Mouse (Mus musculus): ENCODE measurements around the gene Utf1. TPM values are rescaled to one million over a fixed set of nuclear protein-coding genes. Genes with fewer than 3 reads are reported as not detected.

Utf1 gene
- polyA plus RNA-seq, 1 experiment from 2014 or later, result 0.13 TPM

DNA sequence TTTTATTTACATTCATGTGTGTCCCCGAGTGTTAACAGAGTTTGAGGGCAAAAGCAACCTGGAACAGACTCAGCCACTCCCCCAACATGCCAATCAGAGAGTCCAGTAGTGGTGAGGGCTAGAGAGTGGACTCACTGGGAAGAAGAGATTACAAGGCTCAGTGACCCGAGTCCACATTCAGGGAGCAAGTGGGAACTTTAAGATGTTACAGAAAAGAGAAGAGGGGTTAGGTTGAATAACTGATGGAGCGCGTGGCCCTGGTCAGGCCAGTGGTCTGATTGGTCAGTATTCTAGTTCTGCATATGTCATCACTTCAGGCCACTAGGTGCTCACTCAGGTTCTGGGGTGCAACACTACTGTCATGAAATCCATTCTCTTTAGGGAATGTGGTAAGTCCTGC is 23.6 kb downstream of the Utf1 start:
- 25% methylated on average over 4 of the region's 4 CpGs for WGBS
- no peak overlapping the region for H3K27ac ChIP-seq (ENCODE audit: low read length)
- ATAC-seq (ENCODE audit: low read depth), result no peak
- no peaks in the 10 kb centered on the region for H3K4me1 ChIP-seq (replicated peaks; ENCODE audit: control insufficient read depth, insufficient read depth, low read length)
- H3K9ac ChIP-seq (ENCODE audit: low read length), result no peak overlapping the region
- H3K36me3 ChIP-seq (ENCODE audit: control insufficient read depth, insufficient read depth, low read length), result no peaks in the 10 kb centered on the region
- no peak overlapping the region for H3K4me2 ChIP-seq (ENCODE audit: low read depth, low read length)
- no peak overlapping the region for H3K4me3 ChIP-seq (ENCODE audit: low read length)
- peaks cover 2% of the 10 kb centered on the region; the same call in 1 of the 2 replicates for H3K27me3 ChIP-seq (ENCODE audit: control insufficient read depth, insufficient read depth, low read depth, low read length)
- no peaks in the 10 kb centered on the region for H3K9me3 ChIP-seq (ENCODE audit: control insufficient read depth, low read length)

DNA sequence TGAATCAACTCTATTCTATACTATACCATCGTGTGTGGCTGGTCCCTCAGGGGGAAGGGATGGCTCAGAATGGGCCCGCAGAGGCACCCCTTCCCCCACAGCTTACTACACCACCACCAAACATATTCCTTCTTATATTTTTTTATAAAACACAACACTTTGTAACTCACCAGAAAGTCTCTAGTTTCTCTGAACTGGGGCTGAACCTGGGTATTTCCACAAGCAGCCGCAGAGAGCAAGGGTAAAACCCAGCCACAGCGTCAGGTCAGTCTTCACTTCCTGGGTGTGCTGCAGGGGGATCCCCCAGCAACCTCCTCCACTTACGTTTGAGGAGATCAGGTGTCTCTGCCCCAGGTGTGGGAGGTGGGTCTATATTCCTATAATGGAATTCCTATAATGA is 24.8 kb downstream of the Utf1 start:
- whole genome bisulfite sequencing, result 53% methylated on average over 5 of the region's 5 CpGs
- Histone ChIP-seq H3K9me3 (ENCODE audit: control insufficient read depth, low read length) (no peaks in the 10 kb centered on the region), H3K4me2 (ENCODE audit: low read depth, low read length) (no peak overlapping the region), H3K36me3 (ENCODE audit: control insufficient read depth, insufficient read depth, low read length) (no peaks in the 10 kb centered on the region), H3K27ac (ENCODE audit: low read length) (no peak overlapping the region), H3K27me3 (ENCODE audit: control insufficient read depth, insufficient read depth, low read depth, low read length) (peaks cover 2% of the 10 kb centered on the region; the same call in 1 of the 2 replicates), H3K4me1 (replicated peaks; ENCODE audit: control insufficient read depth, insufficient read depth, low read length) (no peaks in the 10 kb centered on the region), H3K4me3 (ENCODE audit: low read length) (no peak overlapping the region), H3K9ac (ENCODE audit: low read length) (no peak overlapping the region)
- ATAC-seq (ENCODE audit: low read depth), result no peak

DNA sequence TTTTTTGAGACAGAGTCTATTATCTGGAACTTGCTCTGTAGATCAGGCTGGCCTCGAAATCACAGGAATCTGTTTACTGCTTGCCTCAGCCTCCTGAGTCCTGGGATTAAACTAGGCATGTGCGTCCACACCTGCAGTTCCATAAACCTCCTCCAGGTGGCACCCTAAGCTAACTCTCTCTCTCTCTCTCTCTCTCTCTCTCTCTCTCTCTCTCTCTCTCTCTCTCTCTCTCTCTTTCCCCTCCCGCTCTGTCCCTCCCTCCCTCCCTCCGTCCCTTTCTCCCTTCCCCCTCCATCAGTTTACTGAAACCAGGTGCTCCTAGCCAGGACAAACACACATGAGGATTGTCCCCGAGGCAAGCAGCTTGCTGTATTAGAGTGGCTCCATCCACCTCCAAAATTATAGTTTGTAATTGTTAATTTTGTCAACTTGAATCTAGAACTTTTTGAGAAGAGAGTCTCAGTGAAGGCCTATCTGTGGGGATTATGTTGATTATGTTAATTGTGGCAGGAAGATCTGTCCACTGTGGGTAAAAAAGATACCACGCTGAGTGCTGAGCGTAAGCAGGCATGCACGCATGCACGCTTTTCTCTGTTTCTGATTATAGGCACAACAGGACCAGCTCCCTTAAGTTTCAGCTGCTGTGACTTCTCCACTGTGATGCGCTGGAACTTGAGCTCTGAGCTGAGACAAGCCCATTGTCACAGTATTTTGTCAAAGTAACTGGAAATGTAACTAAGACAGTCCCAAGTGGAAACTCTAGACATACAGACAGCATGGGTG is 25.9 kb downstream of the Utf1 start:
- H3K4me3 ChIP-seq (ENCODE audit: low read length), result no peak overlapping the region

DNA sequence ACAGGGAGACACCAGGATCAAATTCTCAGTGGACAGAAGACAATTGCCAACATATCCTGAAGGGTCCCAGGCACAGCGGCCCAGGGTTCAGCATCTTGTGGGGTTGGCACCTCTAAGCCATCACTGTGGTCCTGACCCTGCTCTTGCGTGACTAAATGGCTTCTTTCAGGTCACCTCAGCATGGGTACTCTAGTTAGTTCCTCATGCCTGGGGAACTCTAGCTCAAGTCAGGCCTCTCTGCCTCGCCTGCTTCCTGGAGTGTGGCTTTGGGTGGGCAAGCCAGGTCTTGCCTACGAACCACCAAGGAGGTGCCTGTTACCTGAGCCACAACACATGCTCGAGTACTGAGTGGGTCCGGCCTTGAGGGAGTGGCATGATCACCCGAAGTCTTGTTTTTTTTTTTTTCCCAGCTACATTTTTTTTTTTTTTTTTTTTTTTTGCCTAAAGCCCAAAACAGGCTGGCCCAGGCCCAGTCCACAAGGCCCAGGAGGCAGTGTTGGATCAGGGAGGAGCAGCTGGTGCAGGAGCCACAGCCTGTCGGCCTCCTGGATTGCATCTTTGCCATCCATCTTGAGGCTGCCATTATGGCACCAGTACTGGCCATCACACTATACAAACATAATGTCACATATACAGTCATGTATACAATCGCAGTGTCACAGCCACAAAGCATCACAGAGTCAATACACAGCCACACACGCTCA is 26.8 kb downstream of the Utf1 start:
- H3K9me3 ChIP-seq (ENCODE audit: control insufficient read depth, low read length), result no peaks in the 10 kb centered on the region
- ATAC-seq (ENCODE audit: low read depth), result no peak
- no peaks in the 10 kb centered on the region for H3K4me1 ChIP-seq (replicated peaks; ENCODE audit: control insufficient read depth, insufficient read depth, low read length)
- peaks cover 2% of the 10 kb centered on the region; the same call in 1 of the 2 replicates for H3K27me3 ChIP-seq (ENCODE audit: control insufficient read depth, insufficient read depth, low read depth, low read length)
- WGBS, result 78% methylated on average over 10 of the region's 10 CpGs
- no peak overlapping the region for H3K4me3 ChIP-seq (ENCODE audit: low read length)
- H3K9ac ChIP-seq (ENCODE audit: low read length), result no peak overlapping the region
- H3K27ac ChIP-seq (ENCODE audit: low read length), result no peak overlapping the region
- H3K36me3 ChIP-seq (ENCODE audit: control insufficient read depth, insufficient read depth, low read length), result no peaks in the 10 kb centered on the region
- no peak overlapping the region for H3K4me2 ChIP-seq (ENCODE audit: low read depth, low read length)

More for the DNA sequence above, 25.9 kb downstream of the Utf1 start:
- H3K27me3 ChIP-seq (ENCODE audit: control insufficient read depth, insufficient read depth, low read depth, low read length), result peaks cover 2% of the 10 kb centered on the region; the same call in 1 of the 2 replicates
- no peaks in the 10 kb centered on the region for H3K4me1 ChIP-seq (replicated peaks; ENCODE audit: control insufficient read depth, insufficient read depth, low read length)
- no peak overlapping the region for H3K9ac ChIP-seq (ENCODE audit: low read length)
- H3K27ac ChIP-seq (ENCODE audit: low read length), result no peak overlapping the region
- H3K36me3 ChIP-seq (ENCODE audit: control insufficient read depth, insufficient read depth, low read length), result no peaks in the 10 kb centered on the region
- WGBS, result 45% methylated on average over 10 of the region's 10 CpGs
- H3K9me3 ChIP-seq (ENCODE audit: control insufficient read depth, low read length), result no peaks in the 10 kb centered on the region
- no peak for ATAC-seq (ENCODE audit: low read depth)
- no peak overlapping the region for H3K4me2 ChIP-seq (ENCODE audit: low read depth, low read length)

DNA sequence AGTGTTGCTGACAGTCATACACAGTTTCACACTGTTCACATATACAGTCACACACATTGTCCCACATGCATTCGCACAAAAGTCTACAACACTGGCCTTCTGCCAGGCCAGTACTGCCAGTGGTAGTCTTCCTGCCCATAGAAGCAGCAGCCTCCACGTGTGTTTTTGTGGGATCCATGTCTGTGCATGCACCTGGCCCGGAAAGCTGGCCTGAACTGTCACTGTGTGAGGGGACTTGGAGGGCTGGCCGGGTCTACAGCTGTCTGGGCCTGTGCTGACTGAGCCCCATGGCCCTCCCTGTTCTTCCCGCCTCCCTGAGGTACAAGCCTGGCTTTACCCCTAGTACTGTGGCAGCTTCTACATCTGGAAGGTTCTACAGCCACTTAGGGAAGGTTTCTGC is 27.4 kb downstream of the Utf1 start:
- Histone ChIP-seq H3K27ac (ENCODE audit: low read length) (no peak overlapping the region), H3K9me3 (ENCODE audit: control insufficient read depth, low read length) (no peaks in the 10 kb centered on the region), H3K27me3 (ENCODE audit: control insufficient read depth, insufficient read depth, low read depth, low read length) (peaks cover 2% of the 10 kb centered on the region; the same call in 1 of the 2 replicates), H3K9ac (ENCODE audit: low read length) (no peak overlapping the region), H3K4me3 (ENCODE audit: low read length) (no peak overlapping the region), H3K4me2 (ENCODE audit: low read depth, low read length) (no peak overlapping the region), H3K4me1 (replicated peaks; ENCODE audit: control insufficient read depth, insufficient read depth, low read length) (no peaks in the 10 kb centered on the region), H3K36me3 (ENCODE audit: control insufficient read depth, insufficient read depth, low read length) (no peaks in the 10 kb centered on the region)
- ATAC-seq (ENCODE audit: low read depth), result no peak
- 67% methylated on average over 5 of the region's 5 CpGs for WGBS

DNA sequence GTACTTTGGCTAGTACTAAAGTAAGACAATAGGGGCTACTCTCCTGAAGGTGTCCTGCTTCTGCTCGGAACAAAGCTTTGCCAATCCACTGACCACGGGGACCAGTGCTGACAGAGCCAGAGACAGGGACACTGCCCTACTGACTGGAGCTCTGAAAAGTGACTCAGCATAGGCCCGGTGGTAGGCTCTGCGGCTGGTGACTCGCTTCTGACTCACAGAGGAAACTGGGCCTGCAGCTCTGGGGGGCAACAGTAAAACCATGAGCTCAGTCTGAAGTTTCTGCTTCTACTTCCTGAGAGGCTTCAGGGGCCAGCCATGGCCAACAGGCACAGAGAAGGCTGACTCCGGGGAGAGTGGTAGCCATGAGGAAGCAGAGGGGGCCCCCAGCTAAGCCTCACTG is 27.8 kb downstream of the Utf1 start:
- Histone ChIP-seq H3K4me3 (ENCODE audit: low read length) (no peak overlapping the region), H3K9ac (ENCODE audit: low read length) (no peak overlapping the region), H3K27ac (ENCODE audit: low read length) (no peak overlapping the region), H3K36me3 (ENCODE audit: control insufficient read depth, insufficient read depth, low read length) (no peaks in the 10 kb centered on the region), H3K27me3 (ENCODE audit: control insufficient read depth, insufficient read depth, low read depth, low read length) (peaks cover 2% of the 10 kb centered on the region; the same call in 1 of the 2 replicates), H3K4me1 (replicated peaks; ENCODE audit: control insufficient read depth, insufficient read depth, low read length) (no peaks in the 10 kb centered on the region), H3K4me2 (ENCODE audit: low read depth, low read length) (no peak overlapping the region), H3K9me3 (ENCODE audit: control insufficient read depth, low read length) (no peaks in the 10 kb centered on the region)
- 64% methylated on average over 6 of the region's 6 CpGs for WGBS
- no peak for ATAC-seq (ENCODE audit: low read depth)

DNA sequence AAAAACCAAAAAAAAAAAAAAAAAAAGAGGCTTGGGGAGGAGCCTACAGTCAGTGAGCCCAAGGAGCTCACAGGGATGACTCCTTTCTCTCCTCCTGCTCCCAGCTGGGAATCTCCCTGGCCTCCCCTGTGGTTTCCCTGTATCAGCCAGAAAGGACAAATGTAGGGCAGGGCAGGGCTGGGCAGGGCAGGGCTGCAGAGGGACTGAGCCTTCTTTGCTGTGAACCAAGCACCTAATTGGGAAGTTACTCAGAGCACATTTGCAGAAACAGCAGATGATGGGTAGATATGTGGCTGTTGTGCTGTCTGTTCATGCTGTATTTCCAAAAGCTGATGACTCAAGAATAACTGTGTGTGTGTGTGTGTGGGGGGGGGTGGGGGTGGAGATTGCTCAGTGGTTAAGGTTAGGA is 29.3 kb downstream of the Utf1 start:
- H3K4me1 ChIP-seq (replicated peaks; ENCODE audit: control insufficient read depth, insufficient read depth, low read length), result no peaks in the 10 kb centered on the region
- no peaks in the 10 kb centered on the region; the same call in 1 of the 2 replicates for H3K27me3 ChIP-seq (ENCODE audit: control insufficient read depth, insufficient read depth, low read depth, low read length)
- no peak for ATAC-seq (ENCODE audit: low read depth)
- no peaks in the 10 kb centered on the region for H3K9me3 ChIP-seq (ENCODE audit: control insufficient read depth, low read length)
- no peak overlapping the region for H3K4me2 ChIP-seq (ENCODE audit: low read depth, low read length)
- H3K9ac ChIP-seq (ENCODE audit: low read length), result no peak overlapping the region
- H3K27ac ChIP-seq (ENCODE audit: low read length), result no peak overlapping the region
- no peaks in the 10 kb centered on the region for H3K36me3 ChIP-seq (ENCODE audit: control insufficient read depth, insufficient read depth, low read length)
- no peak overlapping the region for H3K4me3 ChIP-seq (ENCODE audit: low read length)

DNA sequence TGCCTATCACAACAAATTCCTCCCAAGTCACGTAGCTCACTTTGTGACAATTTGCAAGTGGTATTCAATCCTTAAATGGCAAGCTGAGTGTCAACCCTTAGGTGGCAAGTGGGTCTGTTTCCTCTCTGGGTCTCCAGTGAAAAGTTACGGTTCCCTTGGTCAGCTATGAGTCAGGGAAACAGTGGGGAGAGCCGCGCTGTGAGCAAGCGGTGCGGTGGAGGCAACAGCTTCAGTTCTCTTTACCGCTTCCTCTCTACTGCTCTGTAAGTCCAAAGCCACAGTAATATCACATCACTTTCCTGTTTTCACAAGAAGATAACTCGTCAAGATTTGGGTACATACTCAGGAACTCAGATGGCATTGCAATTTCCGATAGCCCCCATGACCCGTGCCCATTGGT is 30.7 kb downstream of the Utf1 start:
- ATAC-seq (ENCODE audit: low read depth), result no peak
- no peaks in the 10 kb centered on the region for H3K36me3 ChIP-seq (ENCODE audit: control insufficient read depth, insufficient read depth, low read length)
- H3K4me1 ChIP-seq (replicated peaks; ENCODE audit: control insufficient read depth, insufficient read depth, low read length), result peaks cover 8% of the 10 kb centered on the region; the same call in 1 of the 2 replicates
- H3K9ac ChIP-seq (ENCODE audit: low read length), result no peak overlapping the region
- H3K4me3 ChIP-seq (ENCODE audit: low read length), result no peak overlapping the region
- H3K27ac ChIP-seq (ENCODE audit: low read length), result no peak overlapping the region
- no peak overlapping the region for H3K4me2 ChIP-seq (ENCODE audit: low read depth, low read length)
- no peaks in the 10 kb centered on the region; the same call in 1 of the 2 replicates for H3K27me3 ChIP-seq (ENCODE audit: control insufficient read depth, insufficient read depth, low read depth, low read length)
- 80% methylated on average over 10 of the region's 10 CpGs for WGBS
- H3K9me3 ChIP-seq (ENCODE audit: control insufficient read depth, low read length), result no peaks in the 10 kb centered on the region

DNA sequence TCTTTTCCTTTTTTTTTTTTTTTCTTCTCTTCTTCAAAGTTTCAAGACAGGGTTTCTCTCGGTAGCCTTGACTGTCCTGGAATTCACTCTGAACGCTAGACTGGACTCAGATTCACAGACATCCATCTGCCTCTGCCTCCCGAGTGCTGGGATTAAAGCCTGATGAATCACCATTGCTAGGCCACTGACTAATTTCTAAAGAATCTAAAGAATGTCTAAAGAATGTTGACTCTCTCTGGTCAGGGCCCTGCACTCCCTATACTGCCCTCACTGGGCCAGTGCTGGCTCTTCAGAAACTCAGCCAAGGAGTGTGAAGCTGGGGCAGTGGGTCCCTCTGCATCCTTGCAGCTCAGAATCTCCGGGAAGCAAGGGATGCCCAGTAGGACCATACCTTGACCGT is 31.9 kb downstream of the Utf1 start:
- no peaks in the 10 kb centered on the region for H3K9me3 ChIP-seq (ENCODE audit: control insufficient read depth, low read length)
- H3K27ac ChIP-seq (ENCODE audit: low read length), result no peak overlapping the region
- H3K4me1 ChIP-seq (replicated peaks; ENCODE audit: control insufficient read depth, insufficient read depth, low read length), result peaks cover 8% of the 10 kb centered on the region; the same call in 1 of the 2 replicates
- no peak overlapping the region for H3K4me3 ChIP-seq (ENCODE audit: low read length)
- no peak for ATAC-seq (ENCODE audit: low read depth)
- no peaks in the 10 kb centered on the region for H3K36me3 ChIP-seq (ENCODE audit: control insufficient read depth, insufficient read depth, low read length)
- H3K4me2 ChIP-seq (ENCODE audit: low read depth, low read length), result no peak overlapping the region
- WGBS, result 36% methylated on average over 5 of the region's 5 CpGs
- peaks cover 3% of the 10 kb centered on the region for H3K27me3 ChIP-seq (ENCODE audit: control insufficient read depth, insufficient read depth, low read depth, low read length)
- no peak overlapping the region for H3K9ac ChIP-seq (ENCODE audit: low read length)

Measured in lung, embryonic 16.5 days (tissue).